Mouse (Mus musculus): ENCODE data around the gene Olfr1393. TPM values are rescaled to one million over a fixed set of nuclear protein-coding genes. Genes with fewer than 3 reads are reported as not detected.

Gene Olfr1393
- 0.17 TPM for polyA plus RNA-seq (2015; fragmentation: Illumina TruSeq; extraction: RNeasy Lipid Tissue Mini Kit (QIAGEN cat#74804); ENCODE audit: insufficient read depth, low replicate concordance)

GRCm38 (mm10) chr11:49278222-49278621 is at the start of gene Olfr1393:
Gene Olfr1393, plus strand, starts transcription at chr11:49278304.

GRCm38 (mm10) chr11:49243727-49244594 is 34.1 kb upstream of the Olfr1393 start, which contains the start of gene Mgat1:
Gene Mgat1, plus strand, starts transcription at chr11:49244191.

GRCm38 (mm10) chr11:49284982-49285381 is 6.9 kb downstream of the Olfr1393 start, which contains the start of gene Olfr1392:
Gene Olfr1392, plus strand, starts transcription at chr11:49285282.

GRCm38 (mm10) chr11:49304441-49304840 is 26.3 kb downstream of the Olfr1393 start, which contains the start of gene Olfr10:
Gene Olfr10, plus strand, starts transcription at chr11:49304741.

GRCm38 (mm10) chr11:49322442-49322841 is 44.3 kb downstream of the Olfr1393 start, which contains the start of gene Olfr1391:
Gene Olfr1391, plus strand, starts transcription at chr11:49322742.

Other genes with a start within 250 kb of the Olfr1393 start
- gene 9930111J21Rik2, start 227.1 kb upstream of the Olfr1393 start, polyA plus RNA-seq (2015; fragmentation: Illumina TruSeq; extraction: RNeasy Lipid Tissue Mini Kit (QIAGEN cat#74804); ENCODE audit: insufficient read depth, low replicate concordance), result 201 TPM
- 120 TPM for gene Tgtp2, start 214.1 kb upstream of the Olfr1393 start, polyA plus RNA-seq (2015; fragmentation: Illumina TruSeq; extraction: RNeasy Lipid Tissue Mini Kit (QIAGEN cat#74804); ENCODE audit: insufficient read depth, low replicate concordance)
- 157 TPM for gene Ifi47, start 201.7 kb upstream of the Olfr1393 start, polyA plus RNA-seq (2015; fragmentation: Illumina TruSeq; extraction: RNeasy Lipid Tissue Mini Kit (QIAGEN cat#74804); ENCODE audit: insufficient read depth, low replicate concordance)
- 0.17 TPM for gene Olfr1396, start 163.4 kb upstream of the Olfr1393 start, polyA plus RNA-seq (2015; fragmentation: Illumina TruSeq; extraction: RNeasy Lipid Tissue Mini Kit (QIAGEN cat#74804); ENCODE audit: insufficient read depth, low replicate concordance)
- gene Olfr1395, start 136.0 kb upstream of the Olfr1393 start, polyA plus RNA-seq (2015; fragmentation: Illumina TruSeq; extraction: RNeasy Lipid Tissue Mini Kit (QIAGEN cat#74804); ENCODE audit: insufficient read depth, low replicate concordance), result not detected
- gene Olfr1394, start 123.9 kb upstream of the Olfr1393 start, polyA plus RNA-seq (2015; fragmentation: Illumina TruSeq; extraction: RNeasy Lipid Tissue Mini Kit (QIAGEN cat#74804); ENCODE audit: insufficient read depth, low replicate concordance), result not detected
- gene Btnl9, start 91.1 kb upstream of the Olfr1393 start, polyA plus RNA-seq (2015; fragmentation: Illumina TruSeq; extraction: RNeasy Lipid Tissue Mini Kit (QIAGEN cat#74804); ENCODE audit: insufficient read depth, low replicate concordance), result 7.4 TPM
- 103 TPM for gene Zfp62, start 75.0 kb upstream of the Olfr1393 start, polyA plus RNA-seq (2015; fragmentation: Illumina TruSeq; extraction: RNeasy Lipid Tissue Mini Kit (QIAGEN cat#74804); ENCODE audit: insufficient read depth, low replicate concordance)
- 120 TPM for gene Mgat1, start 34.1 kb upstream of the Olfr1393 start, polyA plus RNA-seq (2015; fragmentation: Illumina TruSeq; extraction: RNeasy Lipid Tissue Mini Kit (QIAGEN cat#74804); ENCODE audit: insufficient read depth, low replicate concordance)
- 0.17 TPM for gene Olfr1392, start 7.0 kb downstream of the Olfr1393 start, polyA plus RNA-seq (2015; fragmentation: Illumina TruSeq; extraction: RNeasy Lipid Tissue Mini Kit (QIAGEN cat#74804); ENCODE audit: insufficient read depth, low replicate concordance)
- gene Olfr10, start 26.4 kb downstream of the Olfr1393 start, polyA plus RNA-seq (2015; fragmentation: Illumina TruSeq; extraction: RNeasy Lipid Tissue Mini Kit (QIAGEN cat#74804); ENCODE audit: insufficient read depth, low replicate concordance), result not detected
- not detected for gene Olfr1391, start 44.4 kb downstream of the Olfr1393 start, polyA plus RNA-seq (2015; fragmentation: Illumina TruSeq; extraction: RNeasy Lipid Tissue Mini Kit (QIAGEN cat#74804); ENCODE audit: insufficient read depth, low replicate concordance)
- not detected for gene Olfr1390, start 56.9 kb downstream of the Olfr1393 start, polyA plus RNA-seq (2015; fragmentation: Illumina TruSeq; extraction: RNeasy Lipid Tissue Mini Kit (QIAGEN cat#74804); ENCODE audit: insufficient read depth, low replicate concordance)
- gene Olfr1389, start 144.8 kb downstream of the Olfr1393 start, polyA plus RNA-seq (2015; fragmentation: Illumina TruSeq; extraction: RNeasy Lipid Tissue Mini Kit (QIAGEN cat#74804); ENCODE audit: insufficient read depth, low replicate concordance), result not detected
- gene Olfr1388, start 158.3 kb downstream of the Olfr1393 start, polyA plus RNA-seq (2015; fragmentation: Illumina TruSeq; extraction: RNeasy Lipid Tissue Mini Kit (QIAGEN cat#74804); ENCODE audit: insufficient read depth, low replicate concordance), result 0.43 TPM
- gene Olfr1387, start 177.0 kb downstream of the Olfr1393 start, polyA plus RNA-seq (2015; fragmentation: Illumina TruSeq; extraction: RNeasy Lipid Tissue Mini Kit (QIAGEN cat#74804); ENCODE audit: insufficient read depth, low replicate concordance), result not detected
- gene Olfr1386, start 186.7 kb downstream of the Olfr1393 start, polyA plus RNA-seq (2015; fragmentation: Illumina TruSeq; extraction: RNeasy Lipid Tissue Mini Kit (QIAGEN cat#74804); ENCODE audit: insufficient read depth, low replicate concordance), result not detected
- not detected for gene Olfr1385, start 210.8 kb downstream of the Olfr1393 start, polyA plus RNA-seq (2015; fragmentation: Illumina TruSeq; extraction: RNeasy Lipid Tissue Mini Kit (QIAGEN cat#74804); ENCODE audit: insufficient read depth, low replicate concordance)
- not detected for gene Olfr1384, start 228.4 kb downstream of the Olfr1393 start, polyA plus RNA-seq (2015; fragmentation: Illumina TruSeq; extraction: RNeasy Lipid Tissue Mini Kit (QIAGEN cat#74804); ENCODE audit: insufficient read depth, low replicate concordance)
- not detected for gene Olfr1383, start 241.3 kb downstream of the Olfr1393 start, polyA plus RNA-seq (2015; fragmentation: Illumina TruSeq; extraction: RNeasy Lipid Tissue Mini Kit (QIAGEN cat#74804); ENCODE audit: insufficient read depth, low replicate concordance)
- gene Olfr1382, start 249.9 kb downstream of the Olfr1393 start, polyA plus RNA-seq (2015; fragmentation: Illumina TruSeq; extraction: RNeasy Lipid Tissue Mini Kit (QIAGEN cat#74804); ENCODE audit: insufficient read depth, low replicate concordance), result not detected